Mouse (Mus musculus) ES-E14 (cell line): ENCODE data around the gene Rnf166.

Source experiments
- CHD2 ChIP-seq: IDR thresholded peaks from 2 replicates; pipeline ENCODE4 v1.6.1; 2014; ENCODE audit warnings: mild to moderate bottlenecking, low read depth, low read length, inconsistent platforms
- HCFC1 ChIP-seq: IDR thresholded peaks from 2 replicates; pipeline ENCODE4 v1.6.1; 2012; ENCODE audit warnings: low read length, inconsistent platforms, borderline replicate concordance; ENCODE audit not compliant: insufficient read depth
- MAFK ChIP-seq: IDR thresholded peaks from 2 replicates; pipeline ENCODE4 v1.6.1; 2014; ENCODE audit warnings: mild to moderate bottlenecking, low read depth, low read length, inconsistent platforms; ENCODE audit not compliant: insufficient read depth
- ZNF384 ChIP-seq: IDR thresholded peaks from 2 replicates; pipeline ENCODE4 v1.6.1; 2012; ENCODE audit warnings: low read depth, low read length, inconsistent platforms

DNA sequence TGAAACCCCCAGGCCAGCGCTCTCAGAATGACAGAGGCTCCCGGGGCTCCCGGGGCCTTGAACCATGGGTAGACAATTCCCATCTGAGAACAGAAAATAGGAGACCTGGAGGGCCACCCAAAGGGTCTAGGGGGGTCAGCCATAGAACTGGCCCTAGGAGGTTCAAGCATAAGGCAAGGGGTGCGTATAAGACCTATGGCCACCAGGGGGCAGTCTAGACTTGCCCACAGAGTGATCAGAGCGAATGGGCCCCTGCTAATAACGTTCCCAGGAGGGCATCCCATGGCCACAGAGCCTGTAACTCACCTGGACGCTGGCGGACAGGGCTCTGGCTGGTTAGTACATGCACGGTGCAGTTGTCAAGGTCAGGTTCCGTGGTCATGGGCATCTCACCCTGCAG is 25.0 kb upstream of the Rnf166 start:
- TF ChIP-seq CHD2 (no peak), ZNF384 (no peak), HCFC1 (0 out of 2 replicates have a peak, but pooled peaks have one; percentile 27), MAFK (no peak)
